Mouse (Mus musculus) kidney, adult 18-20 months (tissue): ENCODE data around the gene Cdc42ep2.

Source experiments
- DNase-seq: peaks from one replicate; pipeline ENCODE4 v3.0.0; 2021

Cdc42ep2 gene

GRCm38 (mm10) chr19:5924713-5925093 lies at the start of gene Cdc42ep2:
Cdc42ep2 (minus strand) TSS chr19:5924816.
- DNase-seq, result peak; percentile 96

- DNase-seq, result no peak
These were observed 43.0 kb upstream of the Cdc42ep2 start for GRCm38 (mm10) chr19:5967664-5968063.

- DNase-seq, result no peak
These were observed 42.2 kb upstream of the Cdc42ep2 start for GRCm38 (mm10) chr19:5966786-5967185.

GRCm38 (mm10) chr19:5965910-5966309 lies 41.3 kb upstream of the Cdc42ep2 start:
- no peak for DNase-seq

- DNase-seq, result peak; percentile 79
These were observed 40.7 kb upstream of the Cdc42ep2 start for GRCm38 (mm10) chr19:5965280-5965679.

GRCm38 (mm10) chr19:5964804-5965203 lies 40.2 kb upstream of the Cdc42ep2 start:
- DNase-seq, result no peak

- DNase-seq, result peak; percentile 91
These were observed 39.4 kb upstream of the Cdc42ep2 start, which contains the start of gene Pola2 for GRCm38 (mm10) chr19:5963883-5964562. Pola2 (minus strand) TSS chr19:5964202.

- DNase-seq, result no peak
These were observed 38.0 kb upstream of the Cdc42ep2 start for GRCm38 (mm10) chr19:5962651-5963050.

- no peak for DNase-seq
These were observed 32.8 kb upstream of the Cdc42ep2 start for GRCm38 (mm10) chr19:5957371-5957770.

- peak; percentile 85 for DNase-seq
These were observed 32.1 kb upstream of the Cdc42ep2 start for GRCm38 (mm10) chr19:5956685-5957084.

GRCm38 (mm10) chr19:5955704-5956670 lies 31.4 kb upstream of the Cdc42ep2 start:
- peak; percentile 81 for DNase-seq

GRCm38 (mm10) chr19:5954936-5955335 lies 30.3 kb upstream of the Cdc42ep2 start:
- DNase-seq, result no peak

- DNase-seq, result no peak
These were observed 29.6 kb upstream of the Cdc42ep2 start for GRCm38 (mm10) chr19:5954031-5954710.

- DNase-seq, result no peak
These were observed 28.7 kb upstream of the Cdc42ep2 start for GRCm38 (mm10) chr19:5953201-5953770.

- DNase-seq, result peak; percentile 50
These were observed 27.6 kb upstream of the Cdc42ep2 start for GRCm38 (mm10) chr19:5952071-5952691.

GRCm38 (mm10) chr19:5951631-5952030 lies 27.0 kb upstream of the Cdc42ep2 start:
- no peak for DNase-seq

- DNase-seq, result no peak
These were observed 25.6 kb upstream of the Cdc42ep2 start for GRCm38 (mm10) chr19:5950218-5950617.

GRCm38 (mm10) chr19:5945891-5946290 lies 21.3 kb upstream of the Cdc42ep2 start:
- DNase-seq, result no peak

GRCm38 (mm10) chr19:5945027-5945426 lies 20.4 kb upstream of the Cdc42ep2 start:
- no peak for DNase-seq

- no peak for DNase-seq
These were observed 19.5 kb upstream of the Cdc42ep2 start for GRCm38 (mm10) chr19:5944145-5944544.

GRCm38 (mm10) chr19:5943404-5943803 lies 18.8 kb upstream of the Cdc42ep2 start:
- DNase-seq, result no peak

- DNase-seq, result no peak
These were observed 18.0 kb upstream of the Cdc42ep2 start for GRCm38 (mm10) chr19:5942581-5942980.
